Mouse (Mus musculus) kidney, adult 18-20 months (tissue): ENCODE data around the gene Miga2.
"Not testable (repeated sequence)": the region's sequence is repeated elsewhere in the genome, so short reads cannot be mapped to it uniquely, and the experiment has no call there.

Experiments
- DNase-seq: peaks from one replicate; pipeline ENCODE4 v3.0.0; 2021

Gene Miga2

GRCm38 (mm10) chr2:30399191-30400171 is 35.4 kb downstream of the Miga2 start:
- peak; percentile 37 for DNase-seq

- no peak for DNase-seq
Measured at GRCm38 (mm10) chr2:30401581-30401980, 37.5 kb downstream of the Miga2 start.

GRCm38 (mm10) chr2:30402351-30402826 is 38.4 kb downstream of the Miga2 start:
- DNase-seq: no peak

GRCm38 (mm10) chr2:30402843-30403242 is 38.8 kb downstream of the Miga2 start:
- no peak for DNase-seq

- DNase-seq: no peak
Measured at GRCm38 (mm10) chr2:30403870-30404269, 39.8 kb downstream of the Miga2 start.

GRCm38 (mm10) chr2:30407221-30407620 is 43.2 kb downstream of the Miga2 start:
- no peak for DNase-seq

- DNase-seq: no peak
Measured at GRCm38 (mm10) chr2:30407778-30408177, 43.7 kb downstream of the Miga2 start.

GRCm38 (mm10) chr2:30408452-30409100 is 44.5 kb downstream of the Miga2 start:
- no peak for DNase-seq

- DNase-seq: peak; percentile 65
Measured at GRCm38 (mm10) chr2:30409454-30410176, 45.6 kb downstream of the Miga2 start.

GRCm38 (mm10) chr2:30413038-30413973 is 49.3 kb downstream of the Miga2 start:
- DNase-seq: no peak

GRCm38 (mm10) chr2:30414101-30414500 is 50.1 kb downstream of the Miga2 start:
- DNase-seq: no peak

GRCm38 (mm10) chr2:30414681-30415080 is 50.6 kb downstream of the Miga2 start:
- no peak for DNase-seq

GRCm38 (mm10) chr2:30415157-30415935 is 51.3 kb downstream of the Miga2 start, which contains the start of gene Crat:
Crat (minus strand) TSS chr2:30415813.
- peak; percentile 96 for DNase-seq

- DNase-seq: peak; percentile 94
Measured at GRCm38 (mm10) chr2:30415936-30416648, 52.1 kb downstream of the Miga2 start, which contains the start of gene Ptpa. Ptpa (plus strand) TSS chr2:30416039.

- DNase-seq: no peak
Measured at GRCm38 (mm10) chr2:30416649-30416965, 52.6 kb downstream of the Miga2 start.

- not testable (repeated sequence) for DNase-seq
Measured at GRCm38 (mm10) chr2:30417154-30417553, 53.1 kb downstream of the Miga2 start.

GRCm38 (mm10) chr2:30417595-30418165 is 53.6 kb downstream of the Miga2 start:
- DNase-seq: no peak

- no peak for DNase-seq
Measured at GRCm38 (mm10) chr2:30418259-30418658, 54.2 kb downstream of the Miga2 start.

GRCm38 (mm10) chr2:30419112-30419511 is 55.1 kb downstream of the Miga2 start:
- no peak for DNase-seq

GRCm38 (mm10) chr2:30421432-30421831 is 57.4 kb downstream of the Miga2 start:
- no peak for DNase-seq
